Mouse (Mus musculus) liver, adult 2 months (tissue): ENCODE data around the gene Prpsap1.

ENCODE experiments used
- CTCF ChIP-seq: fragments of 200-500 bp; IDR thresholded peaks from 2 replicates; pipeline ENCODE4 v1.5.1; 2011; ENCODE audit warnings: low read depth, low read length, control low read depth
- POLR2A ChIP-seq: fragments of 200-500 bp; IDR thresholded peaks from 2 replicates; pipeline ENCODE4 v1.6.1; 2011; ENCODE audit warnings: low read length, control low read depth; ENCODE audit not compliant: insufficient read depth; ENCODE audit errors: extremely low read depth

DNA sequence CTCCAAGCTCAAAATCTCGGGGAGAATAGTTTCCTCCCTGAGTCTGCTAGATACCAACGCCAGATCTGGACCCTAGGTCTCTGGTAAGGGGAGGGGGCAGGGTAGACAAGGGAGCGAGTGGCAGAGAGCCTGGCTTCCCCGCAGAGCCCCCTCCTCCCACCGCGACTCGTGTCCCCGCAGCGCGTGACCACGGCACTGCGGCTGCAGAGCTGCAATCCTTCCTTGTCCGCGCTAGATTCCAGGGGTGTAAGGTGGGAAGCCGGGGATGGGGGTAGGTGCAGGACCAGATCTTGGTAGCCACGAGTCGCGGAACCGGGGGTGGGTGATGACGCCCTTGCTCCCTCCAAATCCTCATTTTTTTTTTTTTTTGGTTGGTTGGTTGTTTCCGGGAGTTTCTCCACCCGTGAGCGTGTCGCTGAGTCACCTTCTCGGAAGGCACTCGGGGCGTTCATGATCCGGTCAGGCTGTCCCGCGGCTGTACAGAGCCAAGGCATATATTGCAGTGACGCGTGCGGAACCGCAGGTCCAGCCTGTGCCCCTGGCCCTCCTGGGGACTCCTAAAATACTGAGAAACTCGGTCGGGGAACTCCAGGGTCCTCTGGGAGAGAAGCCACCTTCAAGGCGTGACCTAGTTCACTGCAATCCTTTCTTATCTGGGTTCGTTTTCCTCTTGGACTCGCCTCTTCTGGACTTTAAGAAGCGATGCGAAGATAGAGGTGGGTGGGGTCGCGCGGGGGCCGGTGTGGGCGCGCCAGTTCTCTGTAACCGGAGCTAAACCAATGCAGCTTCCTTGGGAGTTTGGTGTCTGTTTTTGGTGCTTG lies 37.6 kb upstream of the Prpsap1 start:
- TF ChIP-seq POLR2A (no peak), CTCF (no peak)
